Mouse (Mus musculus) stomach, embryonic 15.5 days (tissue): ENCODE measurements around the gene Gm20388. TPM values are rescaled to one million over a fixed set of nuclear protein-coding genes. Genes with fewer than 3 reads are reported as not detected.

ENCODE experiments used
- ATAC-seq: fragments of 200-750 bp; cut with Nextera tagmentation; 2 replicates; pipeline ENCODE4 v1.8.0; 2017; ENCODE audit warnings: low read depth, moderate number of reproducible peaks, moderate TSS enrichment; ENCODE audit not compliant: insufficient read depth, low FRiP score
- H3K27ac ChIP-seq: fragments of 300-500 bp; sonication (generic); 2 replicates; pipeline ENCODE4 v1.5.1; 2015; ENCODE audit warnings: mild to moderate bottlenecking, inconsistent platforms
- H3K27me3 ChIP-seq: fragments of 300-500 bp; sonication (generic); replicated peaks from 2 replicates; pipeline ENCODE4 v1.6.1; 2015; ENCODE audit warnings: inconsistent platforms
- H3K36me3 ChIP-seq: fragments of 300-500 bp; sonication (generic); 2 replicates; pipeline ENCODE4 v1.6.1; 2015; ENCODE audit warnings: inconsistent platforms
- H3K4me1 ChIP-seq: fragments of 300-500 bp; sonication (generic); 2 replicates; pipeline ENCODE4 v1.6.1; 2015; ENCODE audit warnings: inconsistent platforms
- H3K4me2 ChIP-seq: fragments of 300-500 bp; sonication (generic); 2 replicates; pipeline ENCODE4 v1.6.1; 2015; ENCODE audit warnings: mild to moderate bottlenecking, inconsistent platforms
- H3K4me3 ChIP-seq: fragments of 300-500 bp; sonication (generic); replicated peaks from 2 replicates; pipeline ENCODE4 v1.5.1; 2015; ENCODE audit warnings: inconsistent platforms
- H3K9ac ChIP-seq: fragments of 300-500 bp; sonication (generic); 2 replicates; pipeline ENCODE4 v1.6.1; 2015; ENCODE audit warnings: inconsistent platforms
- H3K9me3 ChIP-seq: fragments of 300-500 bp; sonication (generic); 2 replicates; pipeline ENCODE4 v1.6.1; 2016; ENCODE audit warnings: inconsistent platforms
- WGBS: fragments of 180-500 bp; shearing (Covaris S2); methylation state at CpG from one replicate; pipeline ENCODE4 v1.1.7; 2015; 5-methylcytosine and 5-hydroxymethylcytosine counted together
- polyA plus RNA-seq: library from polyadenylated mRNA; unstranded; fragments of >200 nt; fragmentation: Nextera tagmentation; extraction: Ambion mirVana; gene quantifications from 2 replicates; pipeline ENCODE4 v1.2.1, GENCODE M21; 2015

Gene Gm20388
- polyA plus RNA-seq, 1 experiment from 2014 or later = not detected

DNA sequence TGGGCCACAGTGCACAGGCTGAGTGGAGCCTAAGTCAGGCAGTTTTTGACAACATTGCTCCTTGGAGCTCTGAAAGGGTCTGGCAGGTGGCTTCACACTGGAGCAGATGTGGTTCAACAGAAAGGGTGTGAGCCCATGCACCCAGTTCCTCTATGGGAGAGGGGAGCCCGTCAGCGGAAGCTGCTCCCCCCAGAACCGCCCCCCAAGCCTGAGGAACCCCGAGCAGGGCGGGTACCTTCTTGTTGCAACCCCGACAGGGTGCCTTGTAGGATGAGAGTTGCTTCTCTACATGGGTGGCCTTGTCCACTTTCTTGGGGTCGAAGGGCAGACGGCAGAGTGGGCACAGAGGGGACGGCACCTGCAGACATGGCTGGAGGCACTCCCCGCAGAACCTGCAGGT is 2559.3 kb downstream of the Gm20388 start:
- Histone ChIP-seq H3K4me3 (no peak overlapping the region), H3K4me1 (peaks cover 12% of the 10 kb centered on the region)
- no peak for ATAC-seq

DNA sequence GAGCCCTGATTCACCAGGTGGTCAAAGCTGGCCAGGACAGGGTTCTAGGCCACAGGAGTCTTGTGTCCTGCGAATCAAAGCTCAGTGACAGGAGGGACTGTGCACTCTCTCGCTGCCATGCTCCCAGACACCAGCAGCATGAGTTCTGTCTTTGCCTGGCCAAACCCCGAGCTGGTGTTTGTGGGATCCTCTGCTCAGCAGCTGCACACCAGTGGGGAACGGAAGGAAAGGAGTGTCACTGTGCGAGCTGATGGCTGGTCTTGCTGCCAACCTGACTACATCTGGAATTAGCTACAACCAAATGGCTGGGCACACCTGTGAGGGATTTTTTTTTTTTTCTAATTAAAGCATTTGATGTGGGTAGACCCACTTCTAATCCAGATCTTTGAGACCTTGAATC is 2560.1 kb downstream of the Gm20388 start:
- WGBS = 81% methylated on average over 5 of the region's 5 CpGs
- no peak for ATAC-seq
- Histone ChIP-seq H3K9me3 (no peaks in the 10 kb centered on the region), H3K36me3 (peaks cover 12% of the 10 kb centered on the region), H3K27me3 (no peaks in the 10 kb centered on the region), H3K4me3 (no peak overlapping the region), H3K4me2 (no peak overlapping the region), H3K9ac (no peak overlapping the region), H3K27ac (no peak overlapping the region), H3K4me1 (peaks cover 15% of the 10 kb centered on the region)

More for the DNA sequence above, 2559.3 kb downstream of the Gm20388 start:
- H3K36me3 ChIP-seq = peaks cover 12% of the 10 kb centered on the region
- 84% methylated on average over 10 of the region's 10 CpGs for WGBS
- H3K4me2 ChIP-seq = no peak overlapping the region
- H3K27me3 ChIP-seq = no peaks in the 10 kb centered on the region
- H3K27ac ChIP-seq = no peak overlapping the region
- H3K9me3 ChIP-seq = no peaks in the 10 kb centered on the region
- no peak overlapping the region for H3K9ac ChIP-seq

DNA sequence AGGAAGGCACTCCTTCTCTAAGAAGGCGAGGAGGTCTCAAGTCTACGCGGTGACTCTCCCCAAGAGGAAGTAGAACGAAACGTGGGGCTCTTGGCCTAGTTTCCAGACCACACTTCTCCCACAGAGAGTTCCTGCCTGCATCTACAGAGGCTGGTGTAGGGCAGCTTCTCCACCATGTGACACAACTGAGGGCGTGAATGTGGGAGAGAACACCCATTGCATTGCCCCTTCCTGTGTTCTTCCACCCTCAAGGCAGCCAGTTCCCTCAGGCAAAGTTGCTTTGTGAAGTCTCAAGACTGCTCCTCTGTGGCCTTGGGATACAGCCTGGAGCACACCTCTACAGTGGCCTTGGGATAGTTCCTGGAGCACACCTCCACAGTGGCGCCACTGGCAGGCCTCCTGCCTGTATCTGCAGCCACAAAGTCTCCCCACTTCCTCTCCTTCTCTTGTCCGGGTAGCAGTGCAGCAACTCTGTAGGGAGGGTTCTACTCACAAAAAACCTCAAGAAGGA is 2563.3 kb downstream of the Gm20388 start:
- H3K4me2 ChIP-seq = no peak overlapping the region
- 80% methylated on average over 8 of the region's 8 CpGs for WGBS

DNA sequence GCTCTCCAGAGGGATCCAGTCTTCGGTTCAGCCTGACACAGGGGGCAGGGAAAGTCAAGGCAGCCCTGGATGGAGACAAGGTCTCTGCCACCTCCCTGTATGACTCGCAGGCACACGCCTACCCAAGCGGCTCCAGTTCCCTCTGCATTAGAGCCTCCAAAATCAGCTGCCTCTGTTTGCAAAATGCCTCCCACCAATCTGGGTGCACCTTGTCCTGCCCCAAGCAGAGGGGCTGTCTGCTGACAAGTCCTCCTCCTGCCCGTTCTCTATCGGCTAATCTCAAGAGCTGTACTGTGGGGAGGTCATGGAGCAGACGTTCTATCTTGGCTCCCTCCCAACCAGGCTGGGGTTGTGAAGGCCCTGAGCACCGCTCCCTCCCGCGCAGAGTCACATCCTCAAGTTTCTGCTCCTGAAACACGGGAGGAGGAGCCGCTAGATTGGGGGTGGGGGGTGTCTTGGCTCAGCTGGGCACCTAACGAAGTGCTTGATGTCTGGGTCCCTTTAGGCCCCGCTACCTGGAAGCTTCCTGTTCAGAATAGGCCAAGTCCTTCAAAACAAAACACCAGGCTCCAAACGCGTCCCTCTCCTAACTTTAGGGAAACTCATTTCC is 2564.4 kb downstream of the Gm20388 start:
- peak overlapping the region; percentile 72; the same call in 1 of the 2 replicates for H3K27ac ChIP-seq
- 6% methylated on average over 16 of the region's 16 CpGs for WGBS

More for the DNA sequence above, 2563.3 kb downstream of the Gm20388 start:
- no peaks in the 10 kb centered on the region for H3K9me3 ChIP-seq
- no peaks in the 10 kb centered on the region for H3K27me3 ChIP-seq
- H3K27ac ChIP-seq = peak overlapping the region; percentile 66
- no peak overlapping the region for H3K9ac ChIP-seq
- H3K4me3 ChIP-seq = no peak overlapping the region
- ATAC-seq = no peak
- H3K36me3 ChIP-seq = peaks cover 13% of the 10 kb centered on the region
- H3K4me1 ChIP-seq = peaks cover 27% of the 10 kb centered on the region

DNA sequence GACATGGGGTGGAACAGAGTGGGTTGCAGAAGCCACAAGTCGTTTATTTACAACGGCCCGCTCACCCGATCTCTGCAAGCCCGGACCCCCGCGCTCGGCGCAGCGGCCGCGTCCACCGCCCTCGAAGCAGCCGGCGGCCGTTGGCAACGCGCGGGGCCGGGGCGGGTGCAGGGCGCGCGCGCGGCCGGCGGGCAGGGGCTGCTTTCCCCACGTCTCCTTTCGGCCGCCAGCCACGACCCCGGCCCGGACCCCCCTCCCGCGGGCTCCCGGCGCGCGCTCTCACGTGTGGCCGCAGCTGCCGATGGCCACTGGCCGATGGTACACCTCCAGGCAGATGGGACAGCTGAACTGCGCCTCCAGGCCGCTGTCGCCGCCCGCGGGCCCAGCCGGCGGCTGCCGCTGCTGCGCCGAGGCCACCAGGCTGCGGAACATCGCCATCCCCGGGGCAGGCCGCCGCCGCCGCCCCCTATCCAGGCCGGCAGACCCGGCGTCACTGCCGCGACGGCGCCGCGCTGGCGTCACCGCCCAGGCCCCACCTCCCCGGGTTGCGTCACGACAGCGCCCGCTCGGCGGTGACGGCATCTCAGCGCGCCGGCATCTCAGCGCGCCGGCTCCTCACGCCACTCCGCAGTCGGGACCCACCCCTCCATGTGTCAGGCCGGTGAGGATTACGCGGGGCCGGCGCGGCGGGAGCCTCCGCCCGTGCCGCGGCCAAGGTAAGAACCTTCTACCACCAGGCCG is 2565.1 kb downstream of the Gm20388 start, which contains the start of the genes Rnf166 and Ctu2:
Gene Rnf166, minus strand, starts transcription at position 485 of the 741 bp plus-strand sequence.
Gene Ctu2, plus strand, starts transcription at position 564 of the 741 bp plus-strand sequence.
- peak within 1 kb of the TSS; percentile 92 for H3K9ac ChIP-seq
- under 1% methylated on average over 91 of the region's 103 CpGs for WGBS
- peaks cover 20% of the 10 kb centered on the region for H3K36me3 ChIP-seq
- no peaks in the 10 kb centered on the region for H3K9me3 ChIP-seq
- peak within 1 kb of the TSS; percentile 89 for H3K4me2 ChIP-seq
- peaks cover 27% of the 10 kb centered on the region for H3K4me1 ChIP-seq
- H3K4me3 ChIP-seq = peak within 1 kb of the TSS; percentile 100
- ATAC-seq = peak; percentile 90
- no peaks in the 10 kb centered on the region for H3K27me3 ChIP-seq
- peak within 1 kb of the TSS; percentile 72 for H3K27ac ChIP-seq

More for the DNA sequence above, 2564.4 kb downstream of the Gm20388 start:
- Histone ChIP-seq H3K4me1 (peaks cover 27% of the 10 kb centered on the region), H3K4me2 (peak overlapping the region; percentile 89), H3K27me3 (no peaks in the 10 kb centered on the region), H3K9ac (peak overlapping the region; percentile 92), H3K36me3 (peaks cover 18% of the 10 kb centered on the region), H3K9me3 (no peaks in the 10 kb centered on the region), H3K4me3 (peak overlapping the region; percentile 100)
- ATAC-seq = no peak

DNA sequence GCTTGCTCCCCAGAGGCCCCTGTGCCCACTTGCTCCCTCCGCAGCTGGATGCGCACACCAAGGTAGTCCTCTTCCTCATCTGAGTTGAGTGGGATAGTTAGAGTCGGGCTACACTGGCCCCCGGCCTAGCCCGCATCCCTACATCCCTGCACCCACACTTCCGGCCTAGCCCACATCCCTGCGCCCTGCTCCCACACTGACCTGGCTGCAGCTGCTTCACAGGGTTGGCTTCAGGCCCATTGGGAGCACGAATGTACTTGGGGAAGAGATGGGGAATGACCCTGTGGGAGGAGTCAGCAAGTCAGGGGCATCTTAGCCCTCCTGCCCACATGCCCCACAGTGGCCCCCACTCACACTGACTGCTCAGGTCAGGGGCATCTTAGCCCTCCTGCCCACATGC is 2571.8 kb downstream of the Gm20388 start:
- H3K9ac ChIP-seq = no peak overlapping the region
- H3K4me1 ChIP-seq = 0 out of 2 replicates have a peak, but pooled peaks cover 1% of the 10 kb centered on the region
- no peak overlapping the region for H3K4me2 ChIP-seq
- H3K4me3 ChIP-seq = no peak overlapping the region
- H3K27me3 ChIP-seq = no peaks in the 10 kb centered on the region
- ATAC-seq = no peak; the same call in 1 of the 2 replicates
- no peak overlapping the region for H3K27ac ChIP-seq
- peaks cover 80% of the 10 kb centered on the region for H3K36me3 ChIP-seq
- no peaks in the 10 kb centered on the region for H3K9me3 ChIP-seq
- WGBS = 94% methylated on average over 8 of the region's 8 CpGs

DNA sequence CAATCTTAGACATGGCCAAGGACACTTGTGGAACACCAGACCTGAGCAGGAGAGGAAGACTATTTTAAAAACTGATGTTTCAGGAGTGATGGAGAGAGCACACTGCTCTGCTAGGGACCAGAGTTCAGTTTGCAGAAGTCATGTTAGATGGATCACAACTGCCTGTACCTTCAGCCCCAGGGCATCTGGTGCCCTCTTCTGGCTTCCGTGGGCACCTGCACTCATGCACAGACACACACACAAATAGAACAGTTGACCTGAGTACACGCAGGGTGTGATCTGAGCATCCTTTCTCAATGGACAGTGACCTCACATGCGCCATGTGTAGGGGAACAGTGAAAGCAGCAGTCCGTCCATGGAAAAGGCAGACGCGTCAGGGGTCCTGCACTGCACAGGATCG is 2573.2 kb downstream of the Gm20388 start:
- ATAC-seq = no peak
- no peak overlapping the region for H3K27ac ChIP-seq
- H3K4me2 ChIP-seq = no peak overlapping the region
- H3K9me3 ChIP-seq = no peaks in the 10 kb centered on the region
- H3K4me3 ChIP-seq = no peak overlapping the region
- no peak overlapping the region for H3K9ac ChIP-seq
- no peaks in the 10 kb centered on the region for H3K4me1 ChIP-seq
- H3K27me3 ChIP-seq = no peaks in the 10 kb centered on the region
- WGBS = 96% methylated on average over 7 of the region's 7 CpGs
- H3K36me3 ChIP-seq = peaks cover 84% of the 10 kb centered on the region

DNA sequence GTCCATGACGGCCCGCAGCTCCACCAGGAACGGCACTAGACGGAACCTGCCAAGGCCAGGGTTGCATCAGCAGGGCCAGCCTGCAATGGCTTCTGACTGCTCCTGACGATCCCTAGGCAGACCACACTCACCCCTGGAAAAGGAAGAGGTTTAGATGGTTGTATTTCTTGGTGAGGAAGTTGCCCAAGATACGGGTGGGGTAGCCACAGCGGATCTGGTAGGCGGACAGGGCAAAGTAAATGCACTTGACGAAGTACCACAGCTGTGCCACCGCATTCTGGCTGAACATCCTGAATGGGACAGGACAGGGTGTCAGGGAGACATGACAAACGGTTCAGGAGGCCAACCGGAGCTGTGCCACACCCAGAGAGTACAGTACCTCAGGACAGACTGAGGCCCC is 2574.2 kb downstream of the Gm20388 start:
- Histone ChIP-seq H3K4me2 (no peak overlapping the region), H3K9me3 (no peaks in the 10 kb centered on the region), H3K9ac (no peak overlapping the region), H3K36me3 (peaks cover 78% of the 10 kb centered on the region), H3K27me3 (no peaks in the 10 kb centered on the region), H3K4me3 (no peak overlapping the region), H3K27ac (no peak overlapping the region), H3K4me1 (no peaks in the 10 kb centered on the region)
- 87% methylated on average over 12 of the region's 12 CpGs for WGBS
- ATAC-seq = no peak

DNA sequence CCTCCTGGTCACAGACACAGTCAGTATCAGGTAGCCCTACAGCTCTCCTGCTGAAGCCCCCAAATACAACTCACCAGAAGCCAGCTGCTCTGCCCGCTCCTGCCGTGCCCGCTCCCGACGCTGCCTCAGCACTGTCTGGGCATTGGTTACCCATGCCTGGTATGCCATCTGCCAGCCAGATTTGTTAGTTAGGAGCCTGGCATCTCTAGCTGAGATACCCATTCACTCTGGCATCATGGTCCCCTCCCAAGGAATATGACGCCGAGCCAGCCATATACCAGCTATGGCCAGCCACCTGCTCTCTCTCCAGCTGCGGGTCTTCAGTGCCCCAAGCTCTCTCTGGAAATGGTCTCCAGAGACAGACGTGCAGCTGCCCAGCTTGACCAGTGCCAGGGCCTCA is 2577.7 kb downstream of the Gm20388 start:
- 96% methylated on average over 9 of the region's 9 CpGs for WGBS
- H3K27me3 ChIP-seq = no peaks in the 10 kb centered on the region
- H3K4me3 ChIP-seq = no peak overlapping the region
- no peak overlapping the region for H3K27ac ChIP-seq
- ATAC-seq = no peak
- H3K4me2 ChIP-seq = no peak overlapping the region
- no peak overlapping the region for H3K9ac ChIP-seq
- H3K36me3 ChIP-seq = peaks cover 70% of the 10 kb centered on the region
- no peaks in the 10 kb centered on the region for H3K9me3 ChIP-seq
- H3K4me1 ChIP-seq = no peaks in the 10 kb centered on the region

DNA sequence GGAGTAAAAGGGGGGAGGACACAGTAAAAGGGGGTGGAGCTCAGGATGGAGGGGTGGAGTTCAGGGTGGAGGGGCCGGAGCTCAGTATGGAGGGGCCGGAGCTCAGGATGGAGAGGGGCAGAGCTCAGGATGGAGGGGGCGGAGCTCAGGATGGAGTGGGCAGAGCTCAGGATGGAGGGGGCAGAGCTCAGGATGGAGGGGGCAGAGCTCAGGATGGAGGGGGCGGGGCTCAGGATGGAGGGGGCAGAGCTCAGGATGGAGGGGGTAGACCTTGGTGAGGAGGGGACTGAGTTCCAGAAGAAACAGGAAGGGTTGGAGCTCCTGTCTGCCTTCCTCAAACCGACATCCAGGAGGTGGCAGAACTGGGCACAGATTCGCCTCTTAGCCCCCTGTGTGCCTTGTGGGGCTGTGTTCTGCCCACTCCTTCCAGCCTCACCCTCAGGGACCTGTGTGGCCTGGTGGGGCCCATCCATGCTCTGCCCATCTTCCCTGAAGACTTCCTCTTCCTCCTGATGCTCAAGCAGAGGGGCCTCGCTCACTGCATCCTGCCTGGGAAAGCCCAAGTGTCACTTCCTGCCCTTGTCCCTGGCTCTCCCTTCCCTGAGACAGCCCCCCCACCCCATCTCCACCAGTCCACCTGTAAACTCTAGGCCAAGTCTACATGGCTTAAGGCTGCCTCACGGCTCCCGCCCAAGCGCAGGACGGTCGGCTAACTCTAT is 2586.5 kb downstream of the Gm20388 start:
- Histone ChIP-seq H3K4me3 (no peak overlapping the region), H3K36me3 (peaks cover 51% of the 10 kb centered on the region), H3K27ac (peak overlapping the region; percentile 23; the same call in 1 of the 2 replicates), H3K9ac (no peak overlapping the region), H3K27me3 (no peaks in the 10 kb centered on the region), H3K9me3 (no peaks in the 10 kb centered on the region), H3K4me2 (no peak overlapping the region), H3K4me1 (no peaks in the 10 kb centered on the region)
- ATAC-seq = no peak
- WGBS = 86% methylated on average over 12 of the region's 12 CpGs

DNA sequence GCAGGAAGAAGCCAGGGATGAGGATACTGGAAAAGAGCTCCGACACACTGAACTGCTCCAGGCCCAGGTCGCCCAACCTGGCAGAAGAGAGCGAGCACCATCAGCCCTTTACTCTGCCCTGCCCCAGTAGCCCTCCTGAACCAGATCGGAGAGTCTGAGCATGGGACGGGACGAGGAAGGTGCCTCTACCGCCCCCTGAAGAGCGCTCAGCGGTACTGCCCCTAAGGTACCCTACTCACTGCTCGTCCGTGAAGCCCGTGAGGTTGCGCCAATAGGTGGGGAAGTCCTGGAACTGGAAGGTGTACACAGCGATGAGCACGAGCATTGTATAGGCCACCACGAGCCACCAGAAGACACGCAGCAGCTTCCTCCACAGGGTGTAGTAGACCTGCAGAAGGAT is 2587.3 kb downstream of the Gm20388 start:
- peaks cover 48% of the 10 kb centered on the region for H3K36me3 ChIP-seq
- H3K4me2 ChIP-seq = no peak overlapping the region
- H3K27me3 ChIP-seq = no peaks in the 10 kb centered on the region
- ATAC-seq = no peak
- no peak overlapping the region for H3K9ac ChIP-seq
- peak overlapping the region; percentile 23; the same call in 1 of the 2 replicates for H3K27ac ChIP-seq
- H3K4me1 ChIP-seq = no peaks in the 10 kb centered on the region
- H3K9me3 ChIP-seq = no peaks in the 10 kb centered on the region
- H3K4me3 ChIP-seq = no peak overlapping the region
- WGBS = 66% methylated on average over 17 of the region's 17 CpGs
